Mouse (Mus musculus) B cell, adult 2 months (primary cell): ENCODE results near the gene Apba2.

Source experiments
- DNase-seq, 2 experiments: peaks; one replicate each; pipeline ENCODE4 v3.0.0; 2022

Gene Apba2

DNA sequence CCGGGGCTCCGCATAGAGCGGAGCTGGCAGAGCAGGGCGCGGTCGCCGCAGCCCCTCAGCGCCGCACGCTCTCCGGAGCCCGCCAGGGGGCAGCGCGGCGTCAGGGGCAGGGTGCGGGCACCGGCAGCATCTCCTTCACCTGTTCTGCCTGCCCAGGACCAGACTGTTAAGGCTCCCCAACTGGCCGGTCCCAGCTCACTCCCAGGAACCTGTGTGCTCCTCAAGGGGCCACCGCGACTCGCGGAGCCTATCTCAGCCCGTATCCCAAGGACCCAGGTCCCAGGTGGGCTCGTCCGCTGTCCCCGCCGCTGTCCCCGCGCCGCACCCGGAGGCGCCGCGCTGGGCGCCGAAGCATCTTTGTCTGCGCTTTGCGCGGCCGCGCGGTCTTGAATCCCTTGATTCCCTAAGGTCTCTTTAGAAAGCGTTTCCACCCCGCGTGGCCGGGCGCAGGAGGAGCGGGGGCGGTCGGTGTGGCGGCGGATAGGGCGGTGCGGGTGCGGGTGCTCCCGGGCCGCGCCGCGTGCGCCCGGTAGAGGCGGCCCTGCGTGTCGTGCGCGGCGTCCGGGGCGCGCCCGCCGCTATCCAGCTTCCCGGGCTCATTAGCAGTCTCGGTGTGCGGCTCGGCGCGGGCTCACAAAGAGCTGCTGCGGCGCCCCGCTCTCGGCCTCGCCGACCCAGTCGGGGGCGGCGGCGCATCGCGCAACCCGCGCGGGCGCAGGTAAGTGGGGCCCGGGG, at the start of gene Apba2:
Gene Apba2, plus strand, starts transcription at position 171 of the 735 bp plus-strand sequence.
- DNase-seq, result no peak

GRCm38 (mm10) chr7:64451861-64452382, 49.6 kb upstream of the Apba2 start:
- DNase-seq, result no peak

GRCm38 (mm10) chr7:64452471-64453222, 48.9 kb upstream of the Apba2 start:
- DNase-seq, result no peak

- DNase-seq, result no peak
These were observed 45.3 kb upstream of the Apba2 start for GRCm38 (mm10) chr7:64456176-64456575.

- DNase-seq, result no peak
These were observed 44.8 kb upstream of the Apba2 start for GRCm38 (mm10) chr7:64456676-64457075.

DNA sequence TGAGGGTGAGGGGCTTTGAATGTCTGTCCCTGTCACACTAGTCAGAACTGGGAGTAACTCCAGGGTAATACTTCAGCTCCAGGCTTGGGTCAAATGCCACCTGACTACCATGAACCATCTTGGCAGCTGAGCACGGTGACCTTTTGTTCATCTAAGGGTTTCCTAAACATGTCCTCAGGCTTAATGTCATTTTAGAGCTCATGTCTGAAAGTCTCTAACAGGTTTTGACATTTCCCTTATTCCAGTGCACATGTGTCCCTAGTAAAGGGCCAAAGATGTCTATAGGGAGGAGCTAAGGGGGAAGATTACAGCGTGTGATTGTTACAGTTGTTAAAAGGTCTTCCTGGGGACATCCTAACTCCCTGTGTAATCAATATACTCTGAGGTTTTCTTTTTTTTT, 43.7 kb upstream of the Apba2 start:
- DNase-seq, result no peak

- no peak for DNase-seq
These were observed 4.1 kb upstream of the Apba2 start for GRCm38 (mm10) chr7:64497438-64497837.

- no peak for DNase-seq
These were observed 1.0 kb downstream of the Apba2 start for GRCm38 (mm10) chr7:64502271-64503180.

DNA sequence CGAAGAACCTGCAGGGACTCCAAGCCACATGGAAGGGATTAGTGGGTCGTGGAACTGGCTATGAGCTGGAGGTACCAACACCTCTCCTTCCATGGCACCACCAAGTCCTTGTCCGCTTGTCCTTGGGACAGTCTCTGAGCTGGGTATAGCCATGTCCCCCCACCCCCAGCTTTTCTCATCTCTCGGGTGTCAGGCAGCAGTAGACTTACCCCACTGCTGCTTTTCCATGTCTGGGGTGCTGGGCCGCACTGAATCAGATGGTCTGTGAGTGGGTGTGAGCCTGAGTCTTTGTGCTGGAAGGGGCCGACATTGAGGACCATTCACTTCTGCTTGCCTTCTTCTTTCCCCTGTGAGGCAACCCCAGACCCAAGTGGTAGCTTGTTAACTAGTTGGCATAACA, 2.1 kb downstream of the Apba2 start:
- DNase-seq, result no peak

DNA sequence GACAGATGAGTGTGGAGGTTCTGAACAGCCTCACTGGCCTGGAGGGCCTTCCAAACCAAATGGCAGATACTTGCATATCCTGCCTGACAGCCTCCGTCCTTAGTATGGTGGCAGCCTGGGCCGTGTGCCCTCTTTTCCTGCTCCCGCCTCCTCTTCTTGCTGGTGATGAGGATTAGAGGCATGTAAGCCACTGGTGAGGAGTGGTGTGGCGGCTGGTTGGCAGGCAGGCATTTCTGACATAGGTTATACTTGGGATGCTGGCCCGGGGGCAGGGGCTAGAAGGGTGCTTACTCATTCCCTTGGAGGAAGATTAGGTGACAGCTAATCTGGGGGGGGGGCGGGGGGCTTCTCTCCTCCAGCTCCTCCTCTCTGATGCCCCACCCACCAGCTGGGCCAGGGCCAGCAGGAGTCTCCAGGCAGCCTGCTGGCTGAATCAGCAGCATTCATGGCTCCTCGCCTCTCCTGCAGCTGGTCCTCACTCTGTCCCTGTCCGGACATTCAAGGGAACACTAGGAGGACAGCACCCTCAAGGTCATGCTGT, 3.3 kb downstream of the Apba2 start:
- no peak for DNase-seq

DNA sequence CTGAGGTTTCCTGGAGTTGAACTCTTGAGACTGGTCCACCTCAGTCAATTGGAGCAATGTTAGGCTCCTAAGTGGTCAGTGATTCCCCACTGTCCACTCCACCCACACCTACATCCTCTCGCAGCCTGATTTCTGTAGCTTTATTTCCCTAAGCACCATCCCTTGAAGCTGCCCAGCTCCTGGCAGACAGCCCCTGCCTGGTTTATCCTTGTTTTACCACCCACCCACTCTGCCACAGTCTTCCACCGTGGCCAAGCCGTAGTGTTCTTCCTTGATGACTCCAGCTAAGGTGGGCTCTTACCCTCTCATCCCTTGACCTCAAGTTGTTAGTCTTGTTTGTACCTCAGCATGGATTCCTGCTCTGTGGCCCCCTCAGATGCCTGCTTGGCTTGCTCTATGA, 4.1 kb downstream of the Apba2 start:
- no peak for DNase-seq

- no peak for DNase-seq
These were observed 7.3 kb downstream of the Apba2 start for GRCm38 (mm10) chr7:64508826-64509225.

DNA sequence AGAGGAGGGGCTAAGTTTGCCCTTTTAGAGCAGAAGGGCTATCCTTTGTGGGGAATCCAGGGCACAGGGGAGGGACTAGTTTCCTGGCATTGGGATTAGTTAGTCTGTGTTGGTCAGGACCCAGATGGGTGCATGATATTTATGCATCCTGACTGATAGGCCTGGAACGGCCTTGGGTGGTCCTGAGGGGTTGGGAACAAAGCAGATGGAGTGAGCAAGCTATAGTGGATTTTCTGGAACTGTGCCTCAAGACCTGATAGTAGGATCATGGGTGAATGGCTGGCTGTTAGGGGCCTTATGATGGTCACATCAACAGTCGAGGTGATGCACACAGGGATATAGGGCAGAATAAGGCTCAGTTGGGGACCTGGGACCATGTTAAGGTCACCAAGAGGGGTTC, 8.4 kb downstream of the Apba2 start:
- DNase-seq, result no peak

- no peak for DNase-seq
These were observed 9.2 kb downstream of the Apba2 start for GRCm38 (mm10) chr7:64510526-64511210.

DNA sequence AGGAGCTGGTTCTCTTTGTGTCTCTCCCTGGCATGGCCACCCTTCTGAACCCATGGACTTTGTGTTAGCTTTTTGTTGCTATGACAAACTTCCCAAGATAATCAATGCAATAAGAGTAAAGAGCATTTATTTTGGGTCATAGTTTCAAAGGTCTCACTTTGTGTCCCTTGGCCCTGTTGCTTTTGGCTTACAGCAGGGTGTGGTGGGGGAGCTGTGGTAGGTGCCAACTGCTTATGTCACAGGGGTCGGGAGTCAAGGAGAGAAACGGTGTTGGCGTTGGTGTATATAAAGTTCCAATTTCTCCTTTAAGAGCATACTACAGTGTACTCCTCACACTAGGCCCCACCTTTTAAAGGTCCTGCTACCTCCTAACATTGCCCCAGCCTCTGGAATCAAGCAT, 12.1 kb downstream of the Apba2 start:
- no peak for DNase-seq

DNA sequence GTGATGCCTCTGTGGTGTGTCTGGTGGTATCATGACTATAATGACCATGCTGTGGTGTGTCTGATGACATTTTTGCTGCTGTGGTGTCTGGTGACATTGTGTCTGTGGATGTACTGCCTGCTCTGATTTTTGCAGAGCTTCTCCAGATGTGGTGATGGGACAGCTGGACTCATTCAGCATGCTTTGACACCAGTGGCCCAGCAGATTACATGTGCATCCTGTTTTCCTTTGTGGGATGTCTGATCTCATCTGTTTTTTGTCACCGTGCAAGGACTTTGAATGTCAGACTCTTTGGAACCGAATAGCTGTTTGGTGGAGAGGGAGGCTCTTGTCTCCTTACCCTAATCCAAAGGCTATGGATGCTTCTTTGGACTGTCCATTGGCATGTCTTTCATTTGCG, 13.8 kb downstream of the Apba2 start:
- no peak for DNase-seq

GRCm38 (mm10) chr7:64515891-64516290, 14.4 kb downstream of the Apba2 start:
- DNase-seq, result no peak

- DNase-seq, result no peak
These were observed 17.6 kb downstream of the Apba2 start for GRCm38 (mm10) chr7:64519091-64519490.

GRCm38 (mm10) chr7:64519521-64519920, 18.0 kb downstream of the Apba2 start:
- no peak for DNase-seq

- no peak for DNase-seq
These were observed 20.3 kb downstream of the Apba2 start for GRCm38 (mm10) chr7:64521695-64522408.

DNA sequence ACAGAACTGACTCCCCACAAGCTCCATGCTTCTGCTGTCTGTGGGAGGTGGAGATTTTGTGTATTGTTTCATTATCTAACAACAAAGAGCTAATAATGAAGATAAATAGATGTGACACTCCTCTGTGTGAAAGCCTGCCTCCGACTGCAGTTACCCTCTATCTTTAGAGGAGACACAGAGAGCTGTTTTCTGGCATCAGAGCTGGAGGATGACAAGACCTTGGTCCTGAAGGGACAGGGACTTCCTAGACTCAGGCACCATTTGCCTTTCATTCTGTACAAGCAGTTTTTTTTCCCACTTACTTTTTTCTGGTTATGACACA, 20.9 kb downstream of the Apba2 start:
- no peak for DNase-seq

- DNase-seq, result no peak
These were observed 29.8 kb downstream of the Apba2 start for GRCm38 (mm10) chr7:64531297-64531696.
